Mouse (Mus musculus) ovary, postnatal 14 days (tissue): ENCODE results near the gene Nab2.

Source experiments
- DNase-seq: peaks from one replicate; pipeline ENCODE4 v3.0.0; 2022; ENCODE audit warnings: low spot score

The Nab2 gene

GRCm38 (mm10) chr10:127614236-127615033 is 53.9 kb downstream of the Nab2 start:
- DNase-seq = no peak

GRCm38 (mm10) chr10:127612079-127612775 is 56.1 kb downstream of the Nab2 start:
- DNase-seq = no peak
